Mouse (Mus musculus) bone marrow, adult 2 months (tissue): Measurements from ENCODE around the gene Neu3.

Experiments used
- CTCF ChIP-seq: fragments of 200-500 bp; IDR thresholded peaks from 2 replicates; pipeline ENCODE4 v1.5.1; 2011; ENCODE audit warnings: low read length, control low read depth; ENCODE audit not compliant: control insufficient read depth, insufficient read depth
- POLR2A ChIP-seq: fragments of 200-500 bp; IDR thresholded peaks from 2 replicates; pipeline ENCODE4 v1.6.1; 2011; ENCODE audit warnings: low read depth, mild to moderate bottlenecking, control low read depth, low read length, borderline replicate concordance; ENCODE audit not compliant: control insufficient read depth

DNA sequence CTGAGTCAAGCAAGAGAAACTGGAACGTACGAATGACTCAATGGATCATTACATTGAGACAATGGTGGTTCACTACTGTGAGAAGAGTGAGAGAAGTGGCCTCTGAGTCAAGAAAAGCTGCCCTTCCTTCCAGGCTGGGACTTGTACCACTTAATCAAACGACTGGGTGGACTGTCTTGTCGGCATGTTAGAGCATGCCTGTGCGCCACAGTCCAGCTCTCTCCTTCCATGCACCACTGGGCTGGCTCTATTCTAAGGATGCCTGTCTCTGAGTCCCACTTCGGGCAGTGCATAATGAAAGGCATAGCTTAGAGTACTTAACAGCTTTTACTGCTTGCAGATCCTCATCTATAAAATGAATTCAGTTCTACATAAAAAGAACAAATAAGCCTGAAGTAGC, 2.1 kb downstream of the Neu3 start:
- no peak for TF ChIP-seq CTCF
- no peak for TF ChIP-seq POLR2A
